Mouse (Mus musculus): Measurements from ENCODE around the gene Chrna1.

- no peak for TF ChIP-seq POLR2A (IDR thresholded peaks at IDR 0.05; ENCODE audit: insufficient read length, low read depth)
- TF ChIP-seq POLR2AphosphoS2 (IDR thresholded peaks at IDR 0.05; ENCODE audit: insufficient read length, low read depth) = no peak
- TF ChIP-seq MAX (IDR thresholded peaks at IDR 0.05; ENCODE audit: low read depth) = no peak
These were observed 32.9 kb downstream of the Chrna1 start for GRCm38 (mm10) chr2:73547256-73547655.

All from myocyte (in vitro differentiated cells).